Mouse (Mus musculus) lung, embryonic 16.5 days (tissue): ENCODE data around the gene 9930111J21Rik2. TPM values are rescaled to one million over a fixed set of nuclear protein-coding genes. Genes with fewer than 3 reads are reported as not detected.
"Not testable (repeated sequence)": the region's sequence is repeated elsewhere in the genome, so short reads cannot be mapped to it uniquely, and the experiment has no call there.

Source experiments
- ATAC-seq: fragments of 200-750 bp; cut with Nextera tagmentation; 2 replicates; pipeline ENCODE4 v1.8.0; 2017; ENCODE audit warnings: low read depth, mild to moderate bottlenecking, moderate library complexity
- H3K27ac ChIP-seq: fragments of 300-500 bp; sonication (generic); 2 replicates; pipeline ENCODE4 v1.5.1; 2014; ENCODE audit warnings: mild to moderate bottlenecking, control low read depth, low read length
- H3K27me3 ChIP-seq: fragments of 300-500 bp; sonication (generic); 2 replicates; pipeline ENCODE4 v1.6.1; 2014; ENCODE audit warnings: low read depth, low read length, mixed read lengths; ENCODE audit not compliant: control insufficient read depth, insufficient read depth
- H3K36me3 ChIP-seq: fragments of 300-500 bp; sonication (generic); 2 replicates; pipeline ENCODE4 v1.6.1; 2014; ENCODE audit warnings: low read length; ENCODE audit not compliant: control insufficient read depth, insufficient read depth
- H3K4me1 ChIP-seq: fragments of 300-500 bp; sonication (generic); replicated peaks from 2 replicates; pipeline ENCODE4 v1.6.1; 2014; ENCODE audit warnings: low read length, mixed read lengths; ENCODE audit not compliant: control insufficient read depth, insufficient read depth
- H3K4me2 ChIP-seq: fragments of 300-500 bp; sonication (generic); 2 replicates; pipeline ENCODE4 v1.6.1; 2014; ENCODE audit warnings: low read depth, low read length, control low read depth
- H3K4me3 ChIP-seq: fragments of 300-500 bp; sonication (generic); 2 replicates; pipeline ENCODE4 v1.5.1; 2014; ENCODE audit warnings: mild to moderate bottlenecking, low read length, control low read depth
- H3K9ac ChIP-seq: fragments of 300-500 bp; sonication (generic); 2 replicates; pipeline ENCODE4 v1.6.1; 2014; ENCODE audit warnings: low read length, control low read depth
- H3K9me3 ChIP-seq: fragments of 300-500 bp; sonication (generic); 2 replicates; pipeline ENCODE4 v1.6.1; 2016; ENCODE audit warnings: low read length; ENCODE audit not compliant: control insufficient read depth
- WGBS: fragments of 180-500 bp; shearing (Covaris S2); extraction: QIAGEN DNeasy Blood & Tissue Kit; methylation state at CpG from one replicate; pipeline ENCODE4 v1.1.7; 2014; 5-methylcytosine and 5-hydroxymethylcytosine counted together
- polyA plus RNA-seq: library from polyadenylated mRNA; unstranded; fragments of >200 nt; fragmentation: Nextera tagmentation; extraction: Ambion mirVana; gene quantifications from 2 replicates; pipeline ENCODE4 v1.2.1, GENCODE M21; 2015

Gene 9930111J21Rik2
- polyA plus RNA-seq, 1 experiment from 2014 or later = 0.78 TPM

- H3K9ac ChIP-seq, H3K9me3 ChIP-seq, H3K27me3 ChIP-seq, ATAC-seq, H3K4me2 ChIP-seq, H3K27ac ChIP-seq, H3K4me1 ChIP-seq, H3K4me3 ChIP-seq, H3K36me3 ChIP-seq: not testable (repeated sequence)
- 72% methylated on average over 2 of the region's 2 CpGs for WGBS
Measured at GRCm38 (mm10) chr11:48989981-48990380, 61.1 kb downstream of the 9930111J21Rik2 start.

GRCm38 (mm10) chr11:48988219-48988618 is 62.8 kb downstream of the 9930111J21Rik2 start:
- 70% methylated on average over 2 of the region's 3 CpGs for WGBS
- not testable (repeated sequence) for ATAC-seq

GRCm38 (mm10) chr11:48982848-48983247 is 68.2 kb downstream of the 9930111J21Rik2 start:
- not testable (repeated sequence) for H3K9me3 ChIP-seq, H3K9ac ChIP-seq, H3K27me3 ChIP-seq, H3K4me2 ChIP-seq, H3K4me1 ChIP-seq, H3K4me3 ChIP-seq, H3K36me3 ChIP-seq, H3K27ac ChIP-seq
- 0 out of 2 replicates have a peak, but pooled peaks have one; percentile 49 for ATAC-seq
- no CpG with 5 or more reads among the region's 3 CpGs for WGBS

More at GRCm38 (mm10) chr11:48988219-48988618, 62.8 kb downstream of the 9930111J21Rik2 start:
- H3K4me3 ChIP-seq, H3K4me2 ChIP-seq, H3K27me3 ChIP-seq, H3K9ac ChIP-seq, H3K4me1 ChIP-seq, H3K27ac ChIP-seq, H3K36me3 ChIP-seq, H3K9me3 ChIP-seq: not testable (repeated sequence)

- not testable (repeated sequence) for H3K36me3 ChIP-seq, H3K9me3 ChIP-seq, H3K9ac ChIP-seq, H3K27ac ChIP-seq, ATAC-seq, H3K27me3 ChIP-seq, H3K4me1 ChIP-seq, H3K4me2 ChIP-seq, H3K4me3 ChIP-seq
- WGBS = no CpG with 5 or more reads among the region's 5 CpGs
Measured at GRCm38 (mm10) chr11:48980052-48980451, 71.0 kb downstream of the 9930111J21Rik2 start.

- not testable (repeated sequence) for H3K9me3 ChIP-seq, H3K4me3 ChIP-seq, H3K27ac ChIP-seq, H3K4me1 ChIP-seq, H3K27me3 ChIP-seq, H3K9ac ChIP-seq, H3K36me3 ChIP-seq, H3K4me2 ChIP-seq
- ATAC-seq = peak; percentile 38; the same call in 1 of the 2 replicates
- WGBS = no CpG with 5 or more reads among the region's 3 CpGs
Measured at GRCm38 (mm10) chr11:48979251-48979650, 71.8 kb downstream of the 9930111J21Rik2 start, which contains the start of gene 9930111J21Rik1. 9930111J21Rik1 (minus strand) TSS chr11:48979398.

GRCm38 (mm10) chr11:48978240-48978939 is 72.7 kb downstream of the 9930111J21Rik2 start, which contains the start of gene Olfr56:
Olfr56 (plus strand) TSS chr11:48978889.
- not testable (repeated sequence) for H3K27ac ChIP-seq, H3K36me3 ChIP-seq, H3K4me1 ChIP-seq, ATAC-seq, H3K4me2 ChIP-seq, H3K9me3 ChIP-seq, H3K9ac ChIP-seq, H3K27me3 ChIP-seq, H3K4me3 ChIP-seq
- no CpG with 5 or more reads among the region's 1 CpGs for WGBS

- not testable (repeated sequence) for H3K9me3 ChIP-seq, H3K4me2 ChIP-seq, H3K27ac ChIP-seq, H3K4me3 ChIP-seq, H3K27me3 ChIP-seq, H3K36me3 ChIP-seq, H3K9ac ChIP-seq, H3K4me1 ChIP-seq, ATAC-seq
- no CpG with 5 or more reads among the region's 1 CpGs for WGBS
Measured at GRCm38 (mm10) chr11:48974686-48975085, 76.4 kb downstream of the 9930111J21Rik2 start.

Other genes with a start within 250 kb of the 9930111J21Rik2 start
- gene Trim41, start 233.9 kb downstream of the 9930111J21Rik2 start, polyA plus RNA-seq = 6.4 and 6.6 TPM in 2 replicates
- 0.51 and 1.2 TPM in 2 replicates for gene Trim7, start 225.1 kb downstream of the 9930111J21Rik2 start, polyA plus RNA-seq
- gene Gm12184, start 224.6 kb downstream of the 9930111J21Rik2 start, polyA plus RNA-seq = 1.7 and 2.6 TPM in 2 replicates
- 10.6 and 14.9 TPM in 2 replicates for gene Irgm1, start 179.6 kb downstream of the 9930111J21Rik2 start, polyA plus RNA-seq
- gene Gm5431, start 149.0 kb downstream of the 9930111J21Rik2 start, polyA plus RNA-seq = 0.18 and 0.24 TPM in 2 replicates
- 3.5 and 6.6 TPM in 2 replicates for gene Psme2b, start 105.1 kb downstream of the 9930111J21Rik2 start, polyA plus RNA-seq
- not detected in 2 replicates for gene Olfr56, start 72.4 kb downstream of the 9930111J21Rik2 start, polyA plus RNA-seq
- 0.85 and 1.5 TPM in 2 replicates for gene 9930111J21Rik1, start 71.8 kb downstream of the 9930111J21Rik2 start, polyA plus RNA-seq
- 0.06 TPM in 1 of 2 replicates, not detected in the other for gene Gm12185, start 59.0 kb downstream of the 9930111J21Rik2 start, polyA plus RNA-seq
- gene Tgtp1, start 57.1 kb downstream of the 9930111J21Rik2 start, polyA plus RNA-seq = 0.53 and 1.5 TPM in 2 replicates
- 0.69 and 2.4 TPM in 2 replicates for gene Tgtp2, start 13.0 kb upstream of the 9930111J21Rik2 start, polyA plus RNA-seq
- gene Ifi47, start 25.3 kb upstream of the 9930111J21Rik2 start, polyA plus RNA-seq = 2.5 and 3.6 TPM in 2 replicates
- 0.15 TPM in 1 of 2 replicates, not detected in the other for gene Olfr1396, start 63.6 kb upstream of the 9930111J21Rik2 start, polyA plus RNA-seq
- gene Olfr1395, start 91.0 kb upstream of the 9930111J21Rik2 start, polyA plus RNA-seq = not detected in 2 replicates
- not detected in 2 replicates for gene Olfr1394, start 103.1 kb upstream of the 9930111J21Rik2 start, polyA plus RNA-seq
- gene Btnl9, start 135.9 kb upstream of the 9930111J21Rik2 start, polyA plus RNA-seq = 0.73 and 0.84 TPM in 2 replicates
- 35.8 and 38.2 TPM in 2 replicates for gene Zfp62, start 152.1 kb upstream of the 9930111J21Rik2 start, polyA plus RNA-seq
- 73.0 and 78.9 TPM in 2 replicates for gene Mgat1, start 192.9 kb upstream of the 9930111J21Rik2 start, polyA plus RNA-seq
- 0.05 TPM in 1 of 2 replicates, not detected in the other for gene Olfr1393, start 227.1 kb upstream of the 9930111J21Rik2 start, polyA plus RNA-seq
- gene Olfr1392, start 234.0 kb upstream of the 9930111J21Rik2 start, polyA plus RNA-seq = 0.14 TPM in 1 of 2 replicates, not detected in the other